In genomic region chr2:109692266-109693177, GRCm38 (mm10) we compare ENCODE assay signal across 9 mouse cellular contexts. TPM values are rescaled to one million over a fixed set of nuclear protein-coding genes. Genes with fewer than 3 reads are reported as not detected.
DNase-seq lines count a peak whose midpoint lies in the region; ATAC-seq and TF ChIP-seq lines count a peak whose summit lies in the region.
"Had no signal": no experiment of that assay in that cellular context is flagged by ENCODE, and none has a peak within 500 bp of the region (broad histone marks: within the 10 kb centered on the region; RNA-seq: fewer than 3 reads in every experiment).

No protein-coding gene starts in this region.

- H3ac ChIP-seq in myocyte (ENCODE audit: control insufficient read depth, insufficient read length), result peak overlapping the region; percentile 67

- peaks cover 57% of the 10 kb centered on the region for H3K4me1 ChIP-seq in forebrain, embryonic 10.5 days

- no peaks in the 10 kb centered on the region for H3K9me3 ChIP-seq in forebrain, embryonic 10.5 days

- peak overlapping the region; percentile 67 for H3K4me3 ChIP-seq in forebrain, embryonic 10.5 days
- peak overlapping the region; percentile 89 for H3K4me3 ChIP-seq in myocyte

- H3K4me2 ChIP-seq in myocyte (ENCODE audit: low read depth), result peak overlapping the region; percentile 94

- TF ChIP-seq POLR2A in myocyte (IDR thresholded peaks at IDR 0.05; ENCODE audit: insufficient read length, low read depth), result no peak

- peaks cover 36% of the 10 kb centered on the region for H3K79me2 ChIP-seq in myocyte (ENCODE audit: control insufficient read depth, insufficient read depth)

- WGBS in forebrain, embryonic 10.5 days, result 3% methylated on average over 34 of the region's 34 CpGs

- H3K27ac ChIP-seq in forebrain, embryonic 10.5 days, result peak overlapping the region; percentile 79

- peaks cover 64% of the 10 kb centered on the region for H3K27me3 ChIP-seq in forebrain, embryonic 10.5 days (ENCODE audit: poor library complexity, severe bottlenecking)
- no peaks in the 10 kb centered on the region for H3K27me3 ChIP-seq in myocyte (ENCODE audit: control insufficient read depth, insufficient read depth, insufficient read length)

- peak; percentile 17 to 21 for DNase-seq in heart, adult 18-20 months
- no peak for DNase-seq in heart, adult 11 months
- DNase-seq in ZHBTc4 (ENCODE audit: low read depth, low spot score), result peak; percentile 17
- DNase-seq in forebrain, embryonic 10.5 days (ENCODE audit: extremely low spot score, low spot score), result no peak
- DNase-seq in left cerebral cortex, adult 18-20 months (ENCODE audit: low spot score in 2 of 2), result peak; percentile 51 to 61
- DNase-seq in thymus, postnatal 36 days, result no peak

- no peak for ATAC-seq in megakaryocyte progenitor cell, adult 5-6 weeks (replicated peaks; ENCODE audit: poor library complexity)

- no peaks in the 10 kb centered on the region for H3K36me3 ChIP-seq in forebrain, embryonic 10.5 days (replicated peaks)
- H3K36me3 ChIP-seq in myocyte (ENCODE audit: control insufficient read depth, insufficient read depth), result no peaks in the 10 kb centered on the region

TF ChIP-seq in myocyte, 11 proteins besides CTCF, POLR2A, EP300 and RAD21:
- TF ChIP-seq MYOG (IDR thresholded peaks at IDR 0.05; ENCODE audit: control insufficient read depth in 1 of 3, insufficient read depth in 1 of 3, insufficient read length in 2 of 3, low read depth in 2 of 3), result no peak
- no peak for TF ChIP-seq MYOD1 (IDR thresholded peaks at IDR 0.05; ENCODE audit: control insufficient read depth in 1 of 3, insufficient read length in 2 of 3, low read depth in 2 of 3)

RNA-seq across cellular contexts. Expression of gene Bdnf, which starts 18.0 kb away (rescaled TPM):
- total RNA-seq in heart, adult 18-20 months (2021), result 1 to 10 TPM; 3.2 to 4.1 TPM
- 1.9 TPM in 2 replicates for polyA plus RNA-seq in forebrain, embryonic 10.5 days (2016; fragmentation: Nextera tagmentation; extraction: Ambion mirVana)
- total RNA-seq in left cerebral cortex, adult 18-20 months (2021), result 10 to 100 TPM; 30.0 to 40.0 TPM
- 3.3 TPM for polyA plus RNA-seq in myocyte (2012; fragmentation: generic; extraction: Trizol)
- total RNA-seq in megakaryocyte progenitor cell, adult 5-6 weeks (2015), result not detected in 2 replicates
- total RNA-seq in megakaryocyte progenitor cell, adult 5-6 weeks (2017), result not detected in 2 replicates
- polyA plus RNA-seq: small intestine, adult 2 months had no signal

Comparison
In these comparisons a context has a peak if more than half of its experiments do, and no peak if none do; other contexts are left out.
1. DNase-seq: peak in heart, adult 18-20 months (2 of 2), ZHBTc4 (single experiment) and left cerebral cortex, adult 18-20 months (2 of 2); none in heart, adult 11 months (single experiment), forebrain, embryonic 10.5 days (single experiment) and thymus, postnatal 36 days (0 of 2).
2. RNA of gene Bdnf, which starts 18.0 kb away (total RNA-seq): 30.0 to 40.0 TPM in left cerebral cortex, adult 18-20 months; 3.2 to 4.1 TPM in heart, adult 18-20 months and not detected in megakaryocyte progenitor cell, adult 5-6 weeks; every median in the first group is over 4 times any median in the second.